Mouse (Mus musculus) ES-Bruce4 (cell line): ENCODE results near the gene Xirp2.

ENCODE experiments used
- CTCF ChIP-seq: IDR thresholded peaks from one replicate; pipeline ENCODE4 v1.8.1; 2011; ENCODE audit warnings: low read depth, low read length
- EP300 ChIP-seq: IDR thresholded peaks from 2 replicates; pipeline ENCODE4 v1.6.1; 2011; ENCODE audit warnings: low read depth, low read length; ENCODE audit not compliant: insufficient read depth

DNA sequence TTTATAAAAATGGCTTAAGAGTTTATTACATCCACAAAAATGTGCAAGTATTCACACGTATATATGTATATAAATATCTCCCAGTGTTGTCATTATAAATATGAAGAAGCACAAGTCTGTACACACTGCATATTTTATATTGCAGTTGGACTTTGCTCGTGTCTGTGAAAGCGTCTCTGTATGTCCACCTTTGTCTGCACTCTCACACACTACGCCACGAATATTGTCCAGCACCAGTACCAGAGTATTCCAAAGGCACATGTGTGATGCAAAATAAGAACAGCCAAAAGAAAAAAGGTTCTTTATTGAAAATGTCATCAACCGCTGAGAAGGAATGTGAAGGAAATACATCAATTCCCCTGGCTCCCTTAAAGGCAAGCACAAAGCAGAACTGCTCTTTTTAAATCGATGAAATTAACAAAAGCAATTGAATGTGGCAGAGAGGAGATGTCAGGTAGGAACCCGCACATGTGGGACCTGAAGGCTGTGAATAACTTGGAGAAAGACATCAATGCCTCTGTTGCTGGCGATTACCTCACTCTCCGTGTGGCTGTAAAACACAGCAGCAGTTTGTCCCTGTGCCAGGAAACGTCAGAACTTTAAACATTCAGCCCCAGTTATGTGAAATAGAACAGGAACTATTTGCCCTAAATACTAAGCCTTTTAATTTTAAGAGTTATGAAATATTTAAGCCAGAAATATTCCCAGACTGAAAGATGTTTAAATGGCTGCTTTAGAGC is 96.3 kb downstream of the Xirp2 start:
- no peak for TF ChIP-seq EP300
- no peak for TF ChIP-seq CTCF
